Mouse (Mus musculus) lung, postnatal 0 days (tissue): Measurements from ENCODE around the gene Cldn3.

Experiments used
- CTCF ChIP-seq: IDR thresholded peaks from 2 replicates; pipeline ENCODE4 v1.5.1; 2016; ENCODE audit warnings: antibody characterized with exemption, mild to moderate bottlenecking
- EP300 ChIP-seq: IDR thresholded peaks from 2 replicates; pipeline ENCODE4 v1.6.1; 2016; ENCODE audit warnings: antibody characterized with exemption, mild to moderate bottlenecking, control low read depth

DNA sequence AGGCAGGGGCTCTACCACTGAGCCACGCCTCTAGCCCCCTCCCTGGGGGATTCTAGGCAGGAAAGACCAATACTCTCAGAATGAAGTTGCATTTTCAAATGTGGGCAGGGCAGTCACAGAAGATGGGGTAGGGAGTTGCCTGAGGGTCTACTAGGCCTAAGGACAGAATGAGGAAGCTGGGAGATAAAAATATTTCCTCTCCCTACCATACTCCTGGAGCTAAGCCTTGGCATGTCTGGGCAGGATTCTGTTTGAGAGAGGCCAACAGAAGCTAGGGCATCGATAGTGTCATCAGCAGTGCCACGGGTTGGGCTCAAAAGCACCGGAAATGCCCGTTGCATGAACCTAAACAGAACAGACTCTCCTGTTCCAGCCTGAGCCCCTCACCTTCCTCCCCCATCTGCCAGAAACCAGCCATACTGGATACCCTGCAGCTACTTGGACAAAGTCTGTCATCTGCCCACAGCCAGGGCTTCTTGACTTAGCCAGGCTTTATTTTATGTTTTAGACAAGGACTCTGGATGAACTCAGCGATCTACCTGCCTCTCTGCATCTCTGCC is 49.3 kb upstream of the Cldn3 start:
- no peak for TF ChIP-seq CTCF
- no peak for TF ChIP-seq EP300
